Mouse (Mus musculus) erythroblast, adult 5-6 weeks (primary cell): ENCODE measurements around the gene Gm11937. TPM values are rescaled to one million over a fixed set of nuclear protein-coding genes. Genes with fewer than 3 reads are reported as not detected.

Experiments
- ATAC-seq: replicated peaks from 2 replicates; pipeline ENCODE4 v1.8.0; 2016; ENCODE audit warnings: moderate number of reproducible peaks, mild to moderate bottlenecking, moderate TSS enrichment, inconsistent platforms; ENCODE audit not compliant: poor library complexity, low FRiP score, severe bottlenecking
- total RNA-seq, 2 experiments: library from RNA; stranded (forward) in 1 of 2; stranded (reverse) in 1 of 2; fragments of 150-400 nt in 1 of 2; fragments of 200-764, 138-1000 nt in 1 of 2; gene quantifications; 2 replicates each; pipeline versions ENCODE4 v1.2.3 to v1.2.4; 2015 to 2017; ENCODE audit warnings: low replicate concordance in 2 of 2

The Gm11937 gene
- total RNA-seq, 2 experiments from 2014 or later, result not detected

GRCm38 (mm10) chr11:99585096-99585495 lies 24.9 kb downstream of the Gm11937 start:
- no peak for ATAC-seq

- no peak for ATAC-seq
Observed at GRCm38 (mm10) chr11:99583245-99583704, 26.7 kb downstream of the Gm11937 start, which contains the start of gene Krtap1-4. TSS of gene Krtap1-4 (minus strand) at chr11:99583654.

- ATAC-seq, result no peak
Observed at GRCm38 (mm10) chr11:99581564-99581963, 28.4 kb downstream of the Gm11937 start.

GRCm38 (mm10) chr11:99581051-99581450 lies 28.9 kb downstream of the Gm11937 start:
- no peak for ATAC-seq

GRCm38 (mm10) chr11:99580636-99581035 lies 29.4 kb downstream of the Gm11937 start, which contains the start of gene Krtap1-5:
TSS of gene Krtap1-5 (minus strand) at chr11:99581016.
- ATAC-seq, result no peak

GRCm38 (mm10) chr11:99574106-99574505 lies 35.9 kb downstream of the Gm11937 start:
- peak; percentile 70 for ATAC-seq

GRCm38 (mm10) chr11:99573164-99573563 lies 36.8 kb downstream of the Gm11937 start:
- no peak for ATAC-seq

- ATAC-seq, result no peak
Observed at GRCm38 (mm10) chr11:99566530-99566929, 43.5 kb downstream of the Gm11937 start, which contains the start of gene Krtap3-1. TSS of gene Krtap3-1 (minus strand) at chr11:99566630.

- ATAC-seq, result no peak
Observed at GRCm38 (mm10) chr11:99562580-99562979, 47.4 kb downstream of the Gm11937 start.

Other genes with a start within 250 kb of the Gm11937 start
Only the 30 nearest of the 37 such genes appear.
- not detected in 2 replicates for gene Krt12, start 187.9 kb downstream of the Gm11937 start, total RNA-seq (2015; ENCODE audit: low replicate concordance)
- not detected in 2 replicates for gene Krt12, start 187.9 kb downstream of the Gm11937 start, total RNA-seq (2017; ENCODE audit: low replicate concordance)
- not detected in 2 replicates for gene Krt20, start 172.0 kb downstream of the Gm11937 start, total RNA-seq (2015; ENCODE audit: low replicate concordance)
- not detected in 2 replicates for gene Krt20, start 172.0 kb downstream of the Gm11937 start, total RNA-seq (2017; ENCODE audit: low replicate concordance)
- gene Krt23, start 117.1 kb downstream of the Gm11937 start, total RNA-seq (2015; ENCODE audit: low replicate concordance), result not detected in 2 replicates
- not detected in 2 replicates for gene Krt23, start 117.1 kb downstream of the Gm11937 start, total RNA-seq (2017; ENCODE audit: low replicate concordance)
- not detected in 2 replicates for gene Krt39, start 88.9 kb downstream of the Gm11937 start, total RNA-seq (2015; ENCODE audit: low replicate concordance)
- gene Krt39, start 88.9 kb downstream of the Gm11937 start, total RNA-seq (2017; ENCODE audit: low replicate concordance), result 0.70 TPM in 1 of 2 replicates, not detected in the other
- gene Krt40, start 67.0 kb downstream of the Gm11937 start, total RNA-seq (2015; ENCODE audit: low replicate concordance), result not detected in 2 replicates
- not detected in 2 replicates for gene Krt40, start 67.0 kb downstream of the Gm11937 start, total RNA-seq (2017; ENCODE audit: low replicate concordance)
- not detected in 2 replicates for gene Krtap3-3, start 59.3 kb downstream of the Gm11937 start, total RNA-seq (2015; ENCODE audit: low replicate concordance)
- not detected in 2 replicates for gene Krtap3-3, start 59.3 kb downstream of the Gm11937 start, total RNA-seq (2017; ENCODE audit: low replicate concordance)
- gene Krtap3-2, start 53.3 kb downstream of the Gm11937 start, total RNA-seq (2015; ENCODE audit: low replicate concordance), result not detected in 2 replicates
- gene Krtap3-2, start 53.3 kb downstream of the Gm11937 start, total RNA-seq (2017; ENCODE audit: low replicate concordance), result not detected in 2 replicates
- not detected in 2 replicates for gene Gm11939, start 50.7 kb downstream of the Gm11937 start, total RNA-seq (2015; ENCODE audit: low replicate concordance)
- gene Gm11939, start 50.7 kb downstream of the Gm11937 start, total RNA-seq (2017; ENCODE audit: low replicate concordance), result not detected in 2 replicates
- gene Krtap3-1, start 43.6 kb downstream of the Gm11937 start, total RNA-seq (2015; ENCODE audit: low replicate concordance), result not detected in 2 replicates
- not detected in 2 replicates for gene Krtap3-1, start 43.6 kb downstream of the Gm11937 start, total RNA-seq (2017; ENCODE audit: low replicate concordance)
- not detected in 2 replicates for gene Krtap1-5, start 29.2 kb downstream of the Gm11937 start, total RNA-seq (2015; ENCODE audit: low replicate concordance)
- not detected in 2 replicates for gene Krtap1-5, start 29.2 kb downstream of the Gm11937 start, total RNA-seq (2017; ENCODE audit: low replicate concordance)
- gene Krtap1-4, start 26.5 kb downstream of the Gm11937 start, total RNA-seq (2015; ENCODE audit: low replicate concordance), result not detected in 2 replicates
- gene Krtap1-4, start 26.5 kb downstream of the Gm11937 start, total RNA-seq (2017; ENCODE audit: low replicate concordance), result not detected in 2 replicates
- gene Krtap1-3, start 18.9 kb downstream of the Gm11937 start, total RNA-seq (2015; ENCODE audit: low replicate concordance), result not detected in 2 replicates
- gene Krtap1-3, start 18.9 kb downstream of the Gm11937 start, total RNA-seq (2017; ENCODE audit: low replicate concordance), result not detected in 2 replicates
- gene Krtap9-3, start 12.1 kb downstream of the Gm11937 start, total RNA-seq (2015; ENCODE audit: low replicate concordance), result not detected in 2 replicates
- not detected in 2 replicates for gene Krtap9-3, start 12.1 kb downstream of the Gm11937 start, total RNA-seq (2017; ENCODE audit: low replicate concordance)
- not detected in 2 replicates for gene Gm11938, start 6.9 kb downstream of the Gm11937 start, total RNA-seq (2015; ENCODE audit: low replicate concordance)
- gene Gm11938, start 6.9 kb downstream of the Gm11937 start, total RNA-seq (2017; ENCODE audit: low replicate concordance), result not detected in 2 replicates
- gene Krtap2-4, start 4.7 kb upstream of the Gm11937 start, total RNA-seq (2015; ENCODE audit: low replicate concordance), result not detected in 2 replicates
- not detected in 2 replicates for gene Krtap2-4, start 4.7 kb upstream of the Gm11937 start, total RNA-seq (2017; ENCODE audit: low replicate concordance)
- gene Gm11562, start 10.2 kb upstream of the Gm11937 start, total RNA-seq (2015; ENCODE audit: low replicate concordance), result not detected in 2 replicates
- not detected in 2 replicates for gene Gm11562, start 10.2 kb upstream of the Gm11937 start, total RNA-seq (2017; ENCODE audit: low replicate concordance)
- gene Krtap4-1, start 18.0 kb upstream of the Gm11937 start, total RNA-seq (2015; ENCODE audit: low replicate concordance), result not detected in 2 replicates
- not detected in 2 replicates for gene Krtap4-1, start 18.0 kb upstream of the Gm11937 start, total RNA-seq (2017; ENCODE audit: low replicate concordance)
- not detected in 2 replicates for gene Krtap4-2, start 24.9 kb upstream of the Gm11937 start, total RNA-seq (2015; ENCODE audit: low replicate concordance)
- not detected in 2 replicates for gene Krtap4-2, start 24.9 kb upstream of the Gm11937 start, total RNA-seq (2017; ENCODE audit: low replicate concordance)
- not detected in 2 replicates for gene Krtap4-7, start 33.9 kb upstream of the Gm11937 start, total RNA-seq (2015; ENCODE audit: low replicate concordance)
- gene Krtap4-7, start 33.9 kb upstream of the Gm11937 start, total RNA-seq (2017; ENCODE audit: low replicate concordance), result not detected in 2 replicates
- gene Gm11555, start 40.0 kb upstream of the Gm11937 start, total RNA-seq (2015; ENCODE audit: low replicate concordance), result not detected in 2 replicates
- gene Gm11555, start 40.0 kb upstream of the Gm11937 start, total RNA-seq (2017; ENCODE audit: low replicate concordance), result not detected in 2 replicates
- gene Gm11563, start 48.8 kb upstream of the Gm11937 start, total RNA-seq (2015; ENCODE audit: low replicate concordance), result not detected in 2 replicates
- not detected in 2 replicates for gene Gm11563, start 48.8 kb upstream of the Gm11937 start, total RNA-seq (2017; ENCODE audit: low replicate concordance)
- not detected in 2 replicates for gene Krtap4-6, start 55.8 kb upstream of the Gm11937 start, total RNA-seq (2015; ENCODE audit: low replicate concordance)
- gene Krtap4-6, start 55.8 kb upstream of the Gm11937 start, total RNA-seq (2017; ENCODE audit: low replicate concordance), result not detected in 2 replicates
- not detected in 2 replicates for gene Gm14190, start 80.6 kb upstream of the Gm11937 start, total RNA-seq (2015; ENCODE audit: low replicate concordance)
- gene Gm14190, start 80.6 kb upstream of the Gm11937 start, total RNA-seq (2017; ENCODE audit: low replicate concordance), result not detected in 2 replicates
- gene Gm14180, start 124.1 kb upstream of the Gm11937 start, total RNA-seq (2015; ENCODE audit: low replicate concordance), result not detected in 2 replicates
- not detected in 2 replicates for gene Gm14180, start 124.1 kb upstream of the Gm11937 start, total RNA-seq (2017; ENCODE audit: low replicate concordance)
- not detected in 2 replicates for gene Gm11595, start 162.7 kb upstream of the Gm11937 start, total RNA-seq (2015; ENCODE audit: low replicate concordance)
- not detected in 2 replicates for gene Gm11595, start 162.7 kb upstream of the Gm11937 start, total RNA-seq (2017; ENCODE audit: low replicate concordance)
- not detected in 2 replicates for gene Krtap4-8, start 170.5 kb upstream of the Gm11937 start, total RNA-seq (2015; ENCODE audit: low replicate concordance)
- not detected in 2 replicates for gene Krtap4-8, start 170.5 kb upstream of the Gm11937 start, total RNA-seq (2017; ENCODE audit: low replicate concordance)
- not detected in 2 replicates for gene Krtap4-9, start 175.0 kb upstream of the Gm11937 start, total RNA-seq (2015; ENCODE audit: low replicate concordance)
- not detected in 2 replicates for gene Krtap4-9, start 175.0 kb upstream of the Gm11937 start, total RNA-seq (2017; ENCODE audit: low replicate concordance)
- gene Gm11596, start 183.3 kb upstream of the Gm11937 start, total RNA-seq (2015; ENCODE audit: low replicate concordance), result not detected in 2 replicates
- gene Gm11596, start 183.3 kb upstream of the Gm11937 start, total RNA-seq (2017; ENCODE audit: low replicate concordance), result not detected in 2 replicates
- gene Gm11569, start 188.7 kb upstream of the Gm11937 start, total RNA-seq (2015; ENCODE audit: low replicate concordance), result not detected in 2 replicates
- gene Gm11569, start 188.7 kb upstream of the Gm11937 start, total RNA-seq (2017; ENCODE audit: low replicate concordance), result not detected in 2 replicates
- not detected in 2 replicates for gene Gm11554, start 194.3 kb upstream of the Gm11937 start, total RNA-seq (2015; ENCODE audit: low replicate concordance)
- not detected in 2 replicates for gene Gm11554, start 194.3 kb upstream of the Gm11937 start, total RNA-seq (2017; ENCODE audit: low replicate concordance)